Mouse (Mus musculus): ENCODE data around the gene Lmtk2.

The Lmtk2 gene

GRCm38 (mm10) chr5:144100149-144100935 is at the start of gene Lmtk2:
TSS of gene Lmtk2 (plus strand) at chr5:144100436.
- DNase-seq, result peak; percentile 99

GRCm38 (mm10) chr5:144051268-144051667 is 49.0 kb upstream of the Lmtk2 start:
- DNase-seq, result peak; percentile 38

- DNase-seq, result no peak
Observed at GRCm38 (mm10) chr5:144053450-144053849, 46.8 kb upstream of the Lmtk2 start.

DNA sequence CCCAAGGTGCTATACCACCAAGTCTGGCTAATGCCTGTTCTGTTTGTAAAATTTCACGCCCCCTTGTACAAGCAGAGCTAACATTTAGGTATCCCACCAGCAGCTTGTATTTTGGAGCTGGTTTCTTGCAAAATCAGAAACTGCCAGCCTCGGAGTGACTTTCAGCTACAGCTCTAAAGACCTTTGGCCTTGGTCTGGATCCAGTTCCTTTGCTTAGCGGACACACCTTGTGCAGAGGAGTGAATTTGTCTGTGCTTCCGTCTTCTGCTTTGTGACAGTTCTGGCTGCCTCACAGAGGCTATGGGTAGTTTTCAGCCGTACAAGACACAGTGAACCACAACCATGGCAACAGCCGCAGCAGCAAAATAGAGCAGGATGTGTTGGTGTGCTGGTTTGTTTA is 45.9 kb upstream of the Lmtk2 start:
- no peak for DNase-seq

GRCm38 (mm10) chr5:144064093-144064492 is 36.1 kb upstream of the Lmtk2 start:
- no peak for DNase-seq

GRCm38 (mm10) chr5:144066036-144066435 is 34.2 kb upstream of the Lmtk2 start:
- DNase-seq, result no peak

GRCm38 (mm10) chr5:144070064-144070463 is 30.2 kb upstream of the Lmtk2 start:
- no peak for DNase-seq

GRCm38 (mm10) chr5:144071249-144071648 is 29.0 kb upstream of the Lmtk2 start:
- no peak for DNase-seq

GRCm38 (mm10) chr5:144077541-144077940 is 22.7 kb upstream of the Lmtk2 start:
- DNase-seq, result no peak

GRCm38 (mm10) chr5:144080886-144081285 is 19.4 kb upstream of the Lmtk2 start:
- DNase-seq, result no peak

- no peak for DNase-seq
Observed at GRCm38 (mm10) chr5:144082006-144082405, 18.2 kb upstream of the Lmtk2 start.

DNA sequence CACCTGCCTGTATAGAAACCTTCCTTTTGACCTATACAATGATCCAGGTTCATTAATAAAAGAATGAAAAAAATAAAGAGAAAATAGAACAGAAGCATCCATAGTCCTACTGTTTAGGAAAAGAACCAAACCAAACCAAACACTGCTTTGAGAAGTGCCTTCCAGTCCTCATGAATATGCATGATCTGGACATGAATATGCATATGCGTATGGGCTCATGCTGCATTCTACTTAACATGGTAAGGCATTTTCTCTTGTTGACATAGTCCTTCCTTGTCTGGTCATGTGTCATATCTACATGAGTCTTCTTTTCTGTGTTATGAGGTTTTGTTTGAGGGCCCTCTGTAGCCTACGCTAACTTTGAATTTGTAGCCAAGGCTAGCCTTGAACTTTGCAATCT is 16.7 kb upstream of the Lmtk2 start:
- no peak for DNase-seq

DNA sequence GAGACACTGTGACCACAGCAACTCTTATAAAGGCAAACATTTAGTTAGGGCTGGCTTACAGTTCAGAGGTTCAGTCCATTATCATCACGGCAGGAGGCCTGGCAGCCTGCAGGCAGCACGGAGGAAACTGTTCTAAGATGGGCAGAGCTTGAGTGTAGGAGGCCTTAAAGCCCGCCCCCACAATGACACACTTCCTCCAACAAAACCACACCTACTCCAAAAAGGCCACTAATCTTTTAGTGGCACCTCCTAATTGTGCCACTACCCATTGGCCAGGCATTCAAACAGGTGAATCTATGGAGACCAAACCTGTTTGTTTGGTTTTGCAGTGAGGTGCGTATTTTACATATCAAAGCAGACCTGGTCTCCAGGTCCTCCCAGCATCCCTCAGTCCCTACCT is 16.0 kb upstream of the Lmtk2 start:
- DNase-seq, result no peak

DNA sequence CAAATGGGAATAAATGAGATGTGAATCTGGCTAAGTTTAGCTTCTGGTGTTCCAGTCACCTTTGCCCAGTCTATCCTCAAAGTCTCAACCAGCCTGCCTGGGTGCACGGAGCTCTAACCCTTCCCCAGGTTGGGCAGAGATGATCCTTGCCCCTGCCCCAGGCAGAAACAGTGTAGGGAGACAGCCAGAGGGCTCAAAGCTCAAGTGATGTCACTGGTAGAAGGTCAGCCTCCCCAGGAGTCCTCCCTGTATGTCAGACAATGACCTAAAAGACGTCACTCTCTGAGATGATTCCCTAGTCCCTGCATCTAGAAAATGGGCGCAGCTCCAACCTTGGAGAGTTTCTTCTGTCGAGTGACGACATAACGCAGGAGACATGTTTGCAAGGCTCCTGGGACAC is 14.5 kb upstream of the Lmtk2 start:
- no peak for DNase-seq

DNA sequence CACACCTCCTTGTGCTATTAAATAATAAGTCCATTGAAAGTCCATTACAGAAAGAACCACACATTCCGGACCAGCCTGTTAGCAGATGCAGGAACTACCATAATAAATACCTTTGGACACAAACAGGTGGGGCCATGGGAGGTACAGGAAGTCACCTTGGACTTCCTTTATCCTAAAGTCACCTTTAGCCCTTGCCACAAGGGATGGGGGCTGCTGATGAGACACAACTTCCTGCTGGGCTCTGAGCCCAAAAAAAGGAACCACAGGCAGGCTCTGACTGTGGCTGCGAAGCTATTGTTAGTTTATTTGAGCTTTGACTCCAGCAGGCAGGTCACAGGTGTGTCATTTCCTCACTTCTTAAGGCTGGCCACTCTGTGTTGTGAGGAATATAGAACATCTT is 13.7 kb upstream of the Lmtk2 start:
- no peak for DNase-seq

GRCm38 (mm10) chr5:144088354-144088753 is 11.9 kb upstream of the Lmtk2 start:
- DNase-seq, result no peak

- no peak for DNase-seq
Observed at GRCm38 (mm10) chr5:144095461-144095970, 4.7 kb upstream of the Lmtk2 start.

- no peak for DNase-seq
Observed at GRCm38 (mm10) chr5:144097902-144098639, 2.2 kb upstream of the Lmtk2 start.

- DNase-seq, result no peak
Observed at GRCm38 (mm10) chr5:144098640-144098929, 1.7 kb upstream of the Lmtk2 start.

DNA sequence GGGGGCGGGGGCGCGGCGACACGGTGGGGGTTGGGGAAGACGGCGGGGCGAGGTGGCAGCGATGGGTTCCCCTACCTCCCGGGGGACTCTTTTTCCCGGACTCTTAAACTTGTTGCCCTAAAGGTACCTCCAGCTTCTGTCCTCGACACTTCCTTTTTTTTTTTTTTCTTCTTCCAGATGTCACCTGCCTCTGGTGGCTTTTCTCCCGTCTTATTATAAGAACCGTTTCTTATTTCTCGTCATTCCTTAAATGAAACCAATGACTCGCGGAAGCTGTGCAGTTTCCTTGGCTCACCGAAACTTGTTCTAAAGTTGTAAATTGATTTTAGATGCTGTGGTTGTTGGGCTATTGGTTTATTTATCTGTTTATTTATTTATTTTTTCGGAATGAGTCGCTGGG is 712 bp downstream of the Lmtk2 start:
- DNase-seq, result no peak

DNA sequence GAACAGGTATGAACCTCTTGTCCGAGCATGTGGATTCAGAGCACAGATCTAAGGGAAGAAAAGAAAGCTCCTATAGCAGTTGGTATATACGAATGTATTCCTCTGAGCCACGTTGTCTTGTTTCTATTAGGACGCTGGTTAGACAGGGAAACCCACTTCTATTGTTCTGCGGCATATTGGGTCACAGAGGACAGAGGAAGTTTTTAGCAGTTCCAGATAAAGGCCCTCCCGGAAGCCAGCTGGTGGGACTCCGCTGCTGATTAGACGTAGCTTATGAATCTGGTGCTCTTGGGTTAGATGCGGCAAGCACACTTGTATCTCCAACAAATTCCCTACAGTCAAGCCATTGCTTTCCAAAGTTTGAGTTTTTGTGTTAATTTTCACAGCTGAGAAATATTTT is 4.8 kb downstream of the Lmtk2 start:
- DNase-seq, result no peak

- no peak for DNase-seq
Observed at GRCm38 (mm10) chr5:144105471-144106129, 5.4 kb downstream of the Lmtk2 start.

- no peak for DNase-seq
Observed at GRCm38 (mm10) chr5:144106130-144106510, 5.9 kb downstream of the Lmtk2 start.

GRCm38 (mm10) chr5:144109201-144109600 is 9.0 kb downstream of the Lmtk2 start:
- DNase-seq, result no peak
